Mouse (Mus musculus) bone marrow, adult 2 months (tissue): ENCODE measurements around the gene Tamm41.

Source experiments
- CTCF ChIP-seq: fragments of 200-500 bp; IDR thresholded peaks from 2 replicates; pipeline ENCODE4 v1.5.1; 2011; ENCODE audit warnings: low read length, control low read depth; ENCODE audit not compliant: control insufficient read depth, insufficient read depth
- POLR2A ChIP-seq: fragments of 200-500 bp; IDR thresholded peaks from 2 replicates; pipeline ENCODE4 v1.6.1; 2011; ENCODE audit warnings: low read depth, mild to moderate bottlenecking, control low read depth, low read length, borderline replicate concordance; ENCODE audit not compliant: control insufficient read depth

DNA sequence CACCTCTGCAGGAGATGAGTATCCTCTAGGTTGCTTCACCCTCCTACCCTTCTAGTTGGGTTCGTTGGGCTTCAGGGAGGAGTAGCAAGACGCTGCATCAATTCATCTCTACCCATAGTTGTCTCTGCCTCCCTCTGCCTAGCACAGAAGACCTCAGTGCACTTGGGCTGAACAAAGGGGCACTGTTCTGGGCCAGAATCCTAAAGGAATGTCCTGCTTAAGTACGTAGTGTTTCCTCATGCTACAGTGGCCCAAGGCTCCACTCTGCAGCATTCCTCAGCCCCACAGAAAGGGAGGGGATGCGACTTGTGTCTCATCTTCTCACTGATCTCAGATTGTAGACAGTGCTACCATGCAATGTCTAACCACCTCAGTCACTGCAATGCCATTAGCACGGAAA is 74.0 kb downstream of the Tamm41 start:
- TF ChIP-seq POLR2A (no peak), CTCF (no peak)
